Mouse (Mus musculus) c-Kit-positive CD71-positive TER-119-negative erythroid progenitor cells, embryonic 14.5 days (primary cell): ENCODE measurements around the gene Ccdc62.

Source experiments
- DNase-seq: peaks from one replicate; pipeline ENCODE4 v3.0.0-alpha.2; 2013; ENCODE audit warnings: low read depth

Gene Ccdc62

GRCm38 (mm10) chr5:123979980-123980369 lies 49.5 kb downstream of the Ccdc62 start:
- no peak for DNase-seq

GRCm38 (mm10) chr5:123980521-123981249 lies 50.2 kb downstream of the Ccdc62 start:
- no peak for DNase-seq

DNA sequence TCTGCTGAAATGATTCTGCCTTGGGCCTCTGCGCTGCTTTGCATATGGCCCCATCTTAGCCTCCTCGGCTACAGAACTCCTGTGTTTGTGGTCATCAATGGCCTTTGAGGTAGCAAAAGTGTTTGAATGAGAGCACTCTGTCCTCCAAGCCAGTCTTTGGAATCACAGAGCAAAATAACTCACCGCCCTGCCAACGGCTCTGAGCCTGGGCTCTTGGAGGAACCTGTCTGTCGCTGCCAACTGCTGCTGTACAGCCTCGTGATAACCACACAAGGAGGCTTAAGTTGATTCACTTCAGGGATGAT lies 50.7 kb downstream of the Ccdc62 start:
- no peak for DNase-seq

- DNase-seq: no peak
Observed at GRCm38 (mm10) chr5:123982838-123983237, 52.4 kb downstream of the Ccdc62 start.

- no peak for DNase-seq
Observed at GRCm38 (mm10) chr5:123985434-123985833, 55.0 kb downstream of the Ccdc62 start.

DNA sequence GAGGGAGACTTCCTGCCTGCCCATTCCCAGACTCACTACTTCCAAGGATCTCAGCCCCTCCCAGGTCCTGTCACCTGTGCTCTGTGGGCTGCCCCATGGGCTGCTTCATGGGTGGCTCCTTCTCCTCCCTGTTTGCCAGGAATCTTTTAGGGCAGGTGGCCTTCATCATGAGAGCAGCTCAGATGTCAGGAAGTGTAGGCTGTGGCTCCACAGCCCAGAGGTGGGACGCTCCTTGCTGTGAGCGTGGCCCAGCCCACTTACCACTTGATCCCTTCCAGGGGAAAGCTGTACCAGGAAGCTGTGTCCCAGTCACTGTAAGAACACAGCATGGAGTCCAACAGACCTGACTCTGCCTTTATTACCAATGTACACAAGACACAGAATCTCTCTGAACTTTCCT lies 56.4 kb downstream of the Ccdc62 start:
- DNase-seq: no peak

DNA sequence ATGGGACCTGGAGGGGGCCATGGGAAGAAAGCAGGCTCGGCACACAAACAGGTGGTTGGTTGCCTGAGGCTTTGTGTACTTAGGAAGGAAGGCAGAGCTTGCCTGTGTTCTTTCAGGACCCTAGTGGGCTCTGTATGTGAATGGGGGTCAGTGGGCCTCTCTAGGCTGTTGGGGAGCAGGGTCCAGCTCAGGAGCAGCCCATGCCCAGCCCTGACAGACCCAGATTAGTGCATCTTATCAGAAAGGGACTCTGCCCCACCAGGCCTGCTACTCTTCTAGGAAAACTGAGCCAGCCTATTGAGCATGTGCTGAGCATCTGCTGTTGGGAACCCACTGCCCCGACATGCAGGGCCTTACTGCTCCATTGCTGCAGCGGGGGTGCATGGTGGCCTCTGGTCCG lies 57.0 kb downstream of the Ccdc62 start:
- DNase-seq: no peak

GRCm38 (mm10) chr5:123989941-123990885 lies 59.7 kb downstream of the Ccdc62 start:
- DNase-seq: no peak

- DNase-seq: no peak
Observed at GRCm38 (mm10) chr5:123991321-123991720, 60.8 kb downstream of the Ccdc62 start.

GRCm38 (mm10) chr5:123992193-123992637 lies 61.7 kb downstream of the Ccdc62 start:
- no peak for DNase-seq

GRCm38 (mm10) chr5:123992794-123993193 lies 62.3 kb downstream of the Ccdc62 start:
- peak; percentile 60 for DNase-seq

- no peak for DNase-seq
Observed at GRCm38 (mm10) chr5:123993263-123994036, 63.0 kb downstream of the Ccdc62 start.

DNA sequence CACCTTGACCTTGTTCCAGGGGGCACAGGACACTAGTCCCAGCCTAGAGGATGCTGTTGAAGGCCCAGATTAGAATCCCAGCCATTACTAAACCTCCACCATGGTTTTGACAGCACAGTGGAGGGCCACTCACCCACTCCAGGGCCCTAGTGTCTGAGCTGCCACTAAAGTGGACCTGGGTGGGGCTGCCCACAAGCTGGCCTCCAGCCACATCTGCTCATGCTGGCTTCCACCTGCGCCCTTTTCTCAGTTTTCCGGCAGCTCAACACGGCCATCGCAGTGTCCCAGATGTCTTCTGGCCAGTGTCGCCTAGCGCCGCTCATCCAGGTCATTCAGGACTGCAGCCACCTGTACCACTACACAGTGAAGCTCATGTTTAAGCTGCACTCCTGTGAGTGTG lies 64.0 kb downstream of the Ccdc62 start:
- DNase-seq: no peak

DNA sequence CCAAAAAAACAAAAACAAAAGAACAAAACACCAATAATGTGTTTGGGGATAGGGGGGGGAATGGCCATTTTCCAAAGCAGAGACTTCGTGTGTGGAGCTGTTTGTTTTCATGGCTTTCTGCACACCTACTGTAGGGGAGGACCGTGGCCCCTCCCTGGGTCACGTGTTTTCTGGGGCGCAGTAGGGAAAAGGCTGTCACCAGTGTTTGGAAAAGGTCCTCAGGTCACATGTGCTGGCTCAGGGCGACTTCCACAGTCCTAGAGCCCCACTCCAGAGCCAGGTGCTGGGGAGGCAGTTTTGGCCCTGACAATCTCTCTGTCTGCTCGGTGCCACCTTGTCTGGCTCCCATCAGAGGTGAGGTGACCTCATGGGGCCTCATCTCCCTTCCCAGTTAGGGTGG lies 64.9 kb downstream of the Ccdc62 start:
- DNase-seq: no peak

GRCm38 (mm10) chr5:123996194-123996593 lies 65.7 kb downstream of the Ccdc62 start:
- DNase-seq: no peak

- DNase-seq: no peak
Observed at GRCm38 (mm10) chr5:123996695-123997094, 66.2 kb downstream of the Ccdc62 start.

- no peak for DNase-seq
Observed at GRCm38 (mm10) chr5:123997211-123997751, 66.8 kb downstream of the Ccdc62 start.

GRCm38 (mm10) chr5:123997811-123998210 lies 67.3 kb downstream of the Ccdc62 start:
- DNase-seq: no peak

- peak; percentile 52 for DNase-seq
Observed at GRCm38 (mm10) chr5:123998370-123998769, 67.9 kb downstream of the Ccdc62 start.

- peak; percentile 89 for DNase-seq
Observed at GRCm38 (mm10) chr5:124000824-124001223, 70.3 kb downstream of the Ccdc62 start.

- no peak for DNase-seq
Observed at GRCm38 (mm10) chr5:124001274-124001673, 70.8 kb downstream of the Ccdc62 start.

DNA sequence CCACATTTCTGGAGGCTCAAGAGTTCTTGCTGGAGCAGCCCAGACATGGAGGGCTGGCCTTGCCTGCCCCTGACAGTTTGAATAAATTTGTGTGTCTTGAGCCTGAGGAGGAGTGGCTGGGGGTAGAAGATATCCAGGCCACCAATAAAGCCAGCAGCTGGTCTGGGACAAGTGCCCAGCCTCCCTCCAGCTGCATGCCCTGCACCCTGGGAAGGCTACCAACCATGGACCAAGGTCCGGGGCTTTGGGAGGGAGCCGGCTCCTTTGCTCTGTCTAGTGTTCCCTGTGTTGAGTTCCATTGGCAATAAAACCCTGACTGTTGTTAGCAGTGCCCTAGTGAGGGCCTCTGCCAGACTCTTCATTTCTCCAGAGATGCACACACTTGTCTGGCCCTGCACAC lies 72.4 kb downstream of the Ccdc62 start:
- no peak for DNase-seq
